Mouse (Mus musculus): ENCODE data around the gene Tango6.
"Not testable (repeated sequence)": the region's sequence is repeated elsewhere in the genome, so short reads cannot be mapped to it uniquely, and the experiment has no call there.

Tango6 gene

GRCm38 (mm10) chr8:106880121-106880707 lies 197.3 kb downstream of the Tango6 start:
- no peak for DNase-seq (ENCODE audit: low spot score)

- not testable (repeated sequence) for DNase-seq (ENCODE audit: low spot score)
Measured at GRCm38 (mm10) chr8:106884094-106884493, 201.2 kb downstream of the Tango6 start.

- not testable (repeated sequence) for DNase-seq (ENCODE audit: low spot score)
Measured at GRCm38 (mm10) chr8:106884826-106885400, 202.0 kb downstream of the Tango6 start.

GRCm38 (mm10) chr8:106887336-106888189 lies 204.7 kb downstream of the Tango6 start:
- DNase-seq (ENCODE audit: low spot score) = peak; percentile 46

GRCm38 (mm10) chr8:106888803-106889202 lies 205.9 kb downstream of the Tango6 start:
- no peak for DNase-seq (ENCODE audit: low spot score)

- no peak for DNase-seq (ENCODE audit: low spot score)
Measured at GRCm38 (mm10) chr8:106892210-106892805, 209.4 kb downstream of the Tango6 start.

GRCm38 (mm10) chr8:106892806-106893451 lies 210.1 kb downstream of the Tango6 start:
- DNase-seq (ENCODE audit: low spot score) = no peak

GRCm38 (mm10) chr8:106893481-106894156 lies 210.8 kb downstream of the Tango6 start, which contains the start of gene Utp4:
Utp4 (plus strand) TSS chr8:106893636.
- DNase-seq (ENCODE audit: low spot score) = peak; percentile 84

- DNase-seq (ENCODE audit: low spot score) = no peak
Measured at GRCm38 (mm10) chr8:106899473-106899872, 216.6 kb downstream of the Tango6 start.

Measured in spleen, adult 12 weeks (tissue).